Mouse (Mus musculus) liver, embryonic 11.5 days (tissue): ENCODE results near the gene Abr. TPM values are rescaled to one million over a fixed set of nuclear protein-coding genes. Genes with fewer than 3 reads are reported as not detected.
A peak's percentile ranks its signal among the peaks of the same experiment; 100 is the strongest.

ENCODE experiments used
- ATAC-seq: fragments of 200-750 bp; cut with Nextera tagmentation; replicated peaks from 2 replicates; pipeline ENCODE4 v1.8.0; 2017; ENCODE audit warnings: moderate number of reproducible peaks, mild to moderate bottlenecking, moderate TSS enrichment, moderate library complexity; ENCODE audit not compliant: low FRiP score
- DNase-seq: peaks from one replicate; pipeline ENCODE4 v3.0.0-alpha.2; 2017; ENCODE audit warnings: low spot score
- H3K27ac ChIP-seq: fragments of 300-500 bp; sonication (generic); 2 replicates; pipeline ENCODE4 v1.5.1; 2014; ENCODE audit warnings: mild to moderate bottlenecking, low read depth, low read length, control low read depth
- H3K27me3 ChIP-seq: fragments of 300-500 bp; sonication (generic); replicated peaks from 2 replicates; pipeline ENCODE4 v1.6.1; 2014; ENCODE audit warnings: low read length, mixed read lengths; ENCODE audit not compliant: control insufficient read depth, insufficient read depth
- H3K36me3 ChIP-seq: fragments of 300-500 bp; sonication (generic); 2 replicates; pipeline ENCODE4 v1.6.1; 2014; ENCODE audit warnings: mild to moderate bottlenecking, low read length, moderate library complexity, mixed read lengths; ENCODE audit not compliant: control insufficient read depth, insufficient read depth
- H3K4me1 ChIP-seq: fragments of 300-500 bp; sonication (generic); replicated peaks from 2 replicates; pipeline ENCODE4 v1.6.1; 2014; ENCODE audit warnings: low read length, mixed read lengths; ENCODE audit not compliant: control insufficient read depth, insufficient read depth
- H3K4me2 ChIP-seq: fragments of 300-500 bp; sonication (generic); 2 replicates; pipeline ENCODE4 v1.6.1; 2014; ENCODE audit warnings: mild to moderate bottlenecking, control low read depth, moderate library complexity
- H3K4me3 ChIP-seq: fragments of 300-500 bp; sonication (generic); 2 replicates; pipeline ENCODE4 v1.5.1; 2014; ENCODE audit warnings: low read depth, low read length, control low read depth
- H3K9ac ChIP-seq: fragments of 300-500 bp; sonication (generic); 2 replicates; pipeline ENCODE4 v1.6.1; 2014; ENCODE audit warnings: low read depth, low read length, control low read depth
- H3K9me3 ChIP-seq: fragments of 300-500 bp; sonication (generic); 2 replicates; pipeline ENCODE4 v1.6.1; 2016; ENCODE audit warnings: low read length, inconsistent platforms, mixed read lengths; ENCODE audit not compliant: control insufficient read depth
- WGBS: fragments of 180-500 bp; shearing (Covaris S2); extraction: QIAGEN DNeasy Blood & Tissue Kit; methylation state at CpG from one replicate; pipeline ENCODE4 v1.1.7; 2014; 5-methylcytosine and 5-hydroxymethylcytosine counted together
- polyA plus RNA-seq: library from polyadenylated mRNA; unstranded; fragments of >200 nt; fragmentation: Nextera tagmentation; extraction: Ambion mirVana; gene quantifications from 2 replicates; pipeline ENCODE4 v1.2.1, GENCODE M21; 2014

Gene Abr
- polyA plus RNA-seq, 1 experiment from 2014 or later: 11.6 TPM

GRCm38 (mm10) chr11:76478676-76479655 lies 143.1 kb downstream of the Abr start:
- Histone ChIP-seq H3K4me1 (peaks cover 33% of the 10 kb centered on the region), H3K9ac (no peak overlapping the region), H3K36me3 (no peaks in the 10 kb centered on the region; the same call in none of the 2 replicates), H3K9me3 (no peaks in the 10 kb centered on the region), H3K27me3 (no peaks in the 10 kb centered on the region), H3K4me3 (no peak overlapping the region), H3K4me2 (no peak overlapping the region), H3K27ac (no peak overlapping the region)
- WGBS: 71% methylated on average over 13 of the region's 13 CpGs
- ATAC-seq: no peak
- no peak for DNase-seq

- no peak for ATAC-seq
- no peak overlapping the region for H3K9ac ChIP-seq
- WGBS: 50% methylated on average over 5 of the region's 5 CpGs
- no peak overlapping the region for H3K27ac ChIP-seq
- no peaks in the 10 kb centered on the region; the same call in none of the 2 replicates for H3K36me3 ChIP-seq
- no peaks in the 10 kb centered on the region for H3K9me3 ChIP-seq
- H3K4me1 ChIP-seq: peaks cover 15% of the 10 kb centered on the region
- no peak for DNase-seq
- no peaks in the 10 kb centered on the region for H3K27me3 ChIP-seq
- no peak overlapping the region for H3K4me3 ChIP-seq
- H3K4me2 ChIP-seq: no peak overlapping the region
These were observed 145.0 kb downstream of the Abr start for GRCm38 (mm10) chr11:76477095-76477525.

- no peaks in the 10 kb centered on the region for H3K9me3 ChIP-seq
- no peak overlapping the region for H3K4me3 ChIP-seq
- H3K27ac ChIP-seq: no peak overlapping the region
- H3K27me3 ChIP-seq: no peaks in the 10 kb centered on the region
- peaks cover 9% of the 10 kb centered on the region; the same call in 1 of the 2 replicates for H3K4me1 ChIP-seq
- H3K9ac ChIP-seq: no peak overlapping the region
- H3K36me3 ChIP-seq: no peaks in the 10 kb centered on the region; the same call in none of the 2 replicates
- no peak overlapping the region for H3K4me2 ChIP-seq
- ATAC-seq (no peak), DNase-seq (no peak)
- WGBS: 61% methylated on average over 8 of the region's 8 CpGs
These were observed 145.6 kb downstream of the Abr start for GRCm38 (mm10) chr11:76476376-76477094.

- 0 out of 2 replicates have a peak, but pooled peaks cover 1% of the 10 kb centered on the region for H3K27me3 ChIP-seq
- 56% methylated on average over 5 of the region's 5 CpGs for WGBS
- H3K27ac ChIP-seq: no peak overlapping the region
- ATAC-seq (no peak), DNase-seq (no peak)
- no peaks in the 10 kb centered on the region for H3K9me3 ChIP-seq
- H3K4me1 ChIP-seq: peaks cover 17% of the 10 kb centered on the region
- no peak overlapping the region for H3K9ac ChIP-seq
- H3K4me3 ChIP-seq: no peak overlapping the region
- H3K36me3 ChIP-seq: no peaks in the 10 kb centered on the region; the same call in 1 of the 2 replicates
- no peak overlapping the region for H3K4me2 ChIP-seq
These were observed 149.5 kb downstream of the Abr start for GRCm38 (mm10) chr11:76472617-76473016.

GRCm38 (mm10) chr11:76469311-76469998 lies 152.7 kb downstream of the Abr start:
- H3K36me3 ChIP-seq: no peaks in the 10 kb centered on the region
- H3K4me2 ChIP-seq: no peak overlapping the region
- peaks cover 17% of the 10 kb centered on the region for H3K4me1 ChIP-seq
- peaks cover 4% of the 10 kb centered on the region; the same call in 1 of the 2 replicates for H3K27me3 ChIP-seq
- no peak overlapping the region for H3K9ac ChIP-seq
- ATAC-seq (no peak), DNase-seq (no peak)
- H3K9me3 ChIP-seq: no peaks in the 10 kb centered on the region
- no peak overlapping the region for H3K27ac ChIP-seq
- H3K4me3 ChIP-seq: no peak overlapping the region
- WGBS: 71% methylated on average over 11 of the region's 11 CpGs

GRCm38 (mm10) chr11:76468347-76468746 lies 153.8 kb downstream of the Abr start:
- DNase-seq: no peak
- WGBS: 36% methylated on average over 6 of the region's 6 CpGs
- no peaks in the 10 kb centered on the region for H3K9me3 ChIP-seq
- peaks cover 4% of the 10 kb centered on the region; the same call in 1 of the 2 replicates for H3K27me3 ChIP-seq
- no peak overlapping the region; the same call in 1 of the 2 replicates for H3K4me2 ChIP-seq
- no peak overlapping the region for H3K9ac ChIP-seq
- H3K27ac ChIP-seq: no peak overlapping the region
- no peak overlapping the region for H3K4me3 ChIP-seq
- peaks cover 2% of the 10 kb centered on the region; the same call in 1 of the 2 replicates for H3K36me3 ChIP-seq
- ATAC-seq: no peak
- peaks cover 13% of the 10 kb centered on the region for H3K4me1 ChIP-seq

GRCm38 (mm10) chr11:76467487-76468005 lies 154.6 kb downstream of the Abr start:
- peaks cover 4% of the 10 kb centered on the region; the same call in 1 of the 2 replicates for H3K27me3 ChIP-seq
- H3K9me3 ChIP-seq: no peaks in the 10 kb centered on the region
- no peak overlapping the region for H3K27ac ChIP-seq
- no peak for ATAC-seq
- no peak for DNase-seq
- peaks cover 6% of the 10 kb centered on the region; the same call in 1 of the 2 replicates for H3K36me3 ChIP-seq
- H3K4me2 ChIP-seq: peak overlapping the region; percentile 6; the same call in 1 of the 2 replicates
- H3K9ac ChIP-seq: no peak overlapping the region
- 39% methylated on average over 8 of the region's 8 CpGs for WGBS
- peaks cover 13% of the 10 kb centered on the region for H3K4me1 ChIP-seq
- no peak overlapping the region for H3K4me3 ChIP-seq

GRCm38 (mm10) chr11:76467073-76467472 lies 155.0 kb downstream of the Abr start:
- ATAC-seq (no peak), DNase-seq (no peak)
- H3K9ac ChIP-seq: no peak overlapping the region

More at GRCm38 (mm10) chr11:76467073-76467472, 155.0 kb downstream of the Abr start:
- Histone ChIP-seq H3K9me3 (no peaks in the 10 kb centered on the region), H3K4me1 (peaks cover 13% of the 10 kb centered on the region), H3K36me3 (peaks cover 6% of the 10 kb centered on the region; the same call in 1 of the 2 replicates), H3K4me3 (no peak overlapping the region), H3K27me3 (peaks cover 4% of the 10 kb centered on the region; the same call in 1 of the 2 replicates), H3K27ac (no peak overlapping the region), H3K4me2 (no peak overlapping the region; the same call in 1 of the 2 replicates)
- 57% methylated on average over 10 of the region's 10 CpGs for WGBS
